Mouse (Mus musculus) heart, adult 8-10 months (tissue): ENCODE measurements at regions not wholly inside any gene's neighbourhood (a gene's known extent, or its start where the extent isn't known, plus 50 kb on each side); places are given as distances from the start of the nearest gene placed in this dataset.
A peak's percentile ranks its signal among the peaks of the same experiment; 100 is the strongest.

Source experiments
- DNase-seq: peaks from one replicate; pipeline ENCODE4 v3.0.0; 2022; ENCODE audit warnings: low spot score

GRCm38 (mm10) chr13:100893096-100893495, 59.9 kb upstream of the Slc30a5 start:
- no peak for DNase-seq

DNA sequence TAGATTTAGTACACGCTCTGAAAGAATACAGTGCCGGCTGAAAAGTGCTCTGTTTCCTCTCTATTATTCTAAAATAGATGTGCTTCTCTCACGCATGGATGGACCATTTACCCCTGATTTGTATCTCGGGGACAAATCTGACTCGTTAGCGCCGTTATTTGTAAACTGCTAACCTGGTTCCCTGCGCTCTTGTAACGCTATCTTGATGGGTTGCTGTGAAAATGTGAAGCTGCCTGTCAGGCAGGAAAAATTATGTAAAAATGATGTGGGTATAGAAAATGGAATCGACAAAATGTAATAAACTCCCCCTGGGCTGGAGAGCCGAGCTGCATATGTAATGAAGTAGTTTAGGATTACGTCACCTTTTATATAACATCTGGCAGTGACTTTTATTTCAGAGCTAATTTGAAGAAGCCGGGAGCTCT, 59.4 kb upstream of the Slc30a5 start:
- DNase-seq = peak; percentile 2

DNA sequence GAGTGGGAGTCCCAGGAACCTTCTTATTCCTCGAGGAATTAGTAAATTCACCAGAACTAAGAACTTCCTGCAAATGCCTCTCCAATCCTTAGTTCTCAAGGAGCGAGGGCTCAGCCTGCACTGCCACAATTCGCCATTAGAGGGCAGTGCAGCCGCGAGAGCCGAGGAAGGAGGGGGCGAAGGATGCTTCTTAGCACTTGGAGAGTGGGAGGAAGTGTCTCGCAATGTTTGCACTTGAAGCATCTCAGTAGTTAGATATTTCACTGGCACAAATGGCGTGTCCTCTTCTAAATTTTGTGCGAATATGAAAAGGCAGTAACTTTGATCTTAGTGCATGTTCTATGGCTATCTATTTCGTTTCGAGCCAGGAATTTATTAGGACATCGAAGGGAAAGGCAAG, 59.0 kb upstream of the Slc30a5 start:
- peak; percentile 53 for DNase-seq

GRCm38 (mm10) chr13:100890457-100890856, 57.2 kb upstream of the Slc30a5 start:
- no peak for DNase-seq

GRCm38 (mm10) chr13:100888481-100888880, 55.3 kb upstream of the Slc30a5 start:
- no peak for DNase-seq

- no peak for DNase-seq
Measured at GRCm38 (mm10) chr13:100883711-100884110, 50.5 kb upstream of the Slc30a5 start.
